Mouse (Mus musculus): ENCODE results near the gene Igfbp3.

Igfbp3 gene

GRCm38 (mm10) chr11:7212126-7212798 is 1.5 kb downstream of the Igfbp3 start:
- ATAC-seq (ENCODE audit: insufficient number of reproducible peaks, low FRiP score, low TSS enrichment): no peak

- no peak for ATAC-seq (ENCODE audit: insufficient number of reproducible peaks, low FRiP score, low TSS enrichment)
These were observed 2.5 kb downstream of the Igfbp3 start for GRCm38 (mm10) chr11:7211211-7211610.

DNA sequence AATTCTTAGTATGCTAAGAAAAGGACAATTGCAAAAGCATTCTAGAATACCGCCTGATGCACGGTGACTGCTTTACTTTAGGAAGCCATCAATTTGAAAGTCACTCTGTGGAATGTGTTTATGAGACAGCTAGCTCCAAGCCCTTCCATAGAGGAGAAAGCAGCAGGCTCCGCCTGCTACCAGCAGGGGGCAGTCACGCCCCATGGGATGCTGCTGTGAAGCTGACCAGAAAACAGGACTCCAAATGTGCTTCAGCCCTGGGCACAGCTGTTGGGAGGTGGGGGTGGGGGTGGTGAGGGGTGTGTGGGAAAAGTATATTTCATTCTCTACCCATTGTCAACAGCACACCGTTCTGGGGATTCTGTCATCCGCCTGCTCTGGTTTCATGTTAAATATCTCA is 3.4 kb downstream of the Igfbp3 start:
- ATAC-seq (ENCODE audit: insufficient number of reproducible peaks, low FRiP score, low TSS enrichment): 0 out of 2 replicates have a peak, but pooled peaks have one; percentile 45

- no peak for ATAC-seq (ENCODE audit: insufficient number of reproducible peaks, low FRiP score, low TSS enrichment)
These were observed 9.9 kb downstream of the Igfbp3 start for GRCm38 (mm10) chr11:7203846-7204245.

DNA sequence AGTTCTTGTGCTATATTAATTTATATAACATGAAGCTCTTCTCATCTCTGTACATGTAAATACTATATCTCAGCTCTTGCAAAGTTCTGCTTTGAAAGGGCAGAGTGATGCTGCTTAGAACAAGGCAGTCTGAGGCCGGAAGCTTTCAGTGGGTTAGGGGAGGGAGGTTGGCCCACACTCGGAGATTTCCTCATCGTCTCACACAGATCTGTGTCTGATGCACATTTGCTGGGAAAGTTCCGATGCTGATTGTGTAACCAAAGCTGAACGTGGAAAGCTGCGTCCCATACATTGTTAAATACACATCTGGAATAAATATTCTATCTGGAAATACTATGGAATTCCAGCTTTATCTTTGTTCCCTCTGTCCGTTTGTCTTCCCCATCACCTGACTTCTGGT is 11.5 kb downstream of the Igfbp3 start:
- ATAC-seq (ENCODE audit: insufficient number of reproducible peaks, low FRiP score, low TSS enrichment): no peak

GRCm38 (mm10) chr11:7200393-7200783 is 13.3 kb downstream of the Igfbp3 start:
- no peak for ATAC-seq (ENCODE audit: insufficient number of reproducible peaks, low FRiP score, low TSS enrichment)

DNA sequence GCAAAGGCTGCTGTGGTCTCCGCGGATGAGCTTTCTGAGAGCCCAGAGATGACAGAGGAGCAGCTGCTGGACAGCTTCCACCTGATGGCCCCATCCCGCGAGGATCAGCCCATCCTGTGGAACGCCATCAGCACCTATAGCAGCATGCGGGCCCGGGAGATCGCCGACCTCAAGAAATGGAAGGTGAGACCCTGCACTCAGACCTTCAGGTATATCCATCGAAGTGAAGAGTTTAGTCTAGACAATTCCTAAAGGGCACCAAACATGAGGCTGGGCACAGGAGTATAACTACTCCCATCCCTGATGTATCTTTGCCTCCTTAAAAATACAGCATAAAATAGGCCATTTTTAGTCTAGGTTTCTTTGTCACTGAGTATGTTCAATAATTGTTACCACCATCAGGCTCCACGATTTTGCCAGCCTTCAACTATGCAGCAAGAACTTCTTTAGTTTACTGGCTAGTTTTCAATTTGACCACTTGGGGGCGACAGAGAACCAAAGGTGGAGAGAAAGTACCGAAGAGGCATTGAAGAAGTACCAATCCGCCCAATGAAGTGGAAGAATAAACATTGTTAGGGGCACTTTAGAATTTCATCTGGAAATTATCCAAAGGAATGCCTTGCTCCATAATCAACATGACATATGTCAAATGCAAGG is 13.9 kb downstream of the Igfbp3 start:
- ATAC-seq (ENCODE audit: insufficient number of reproducible peaks, low FRiP score, low TSS enrichment): no peak

DNA sequence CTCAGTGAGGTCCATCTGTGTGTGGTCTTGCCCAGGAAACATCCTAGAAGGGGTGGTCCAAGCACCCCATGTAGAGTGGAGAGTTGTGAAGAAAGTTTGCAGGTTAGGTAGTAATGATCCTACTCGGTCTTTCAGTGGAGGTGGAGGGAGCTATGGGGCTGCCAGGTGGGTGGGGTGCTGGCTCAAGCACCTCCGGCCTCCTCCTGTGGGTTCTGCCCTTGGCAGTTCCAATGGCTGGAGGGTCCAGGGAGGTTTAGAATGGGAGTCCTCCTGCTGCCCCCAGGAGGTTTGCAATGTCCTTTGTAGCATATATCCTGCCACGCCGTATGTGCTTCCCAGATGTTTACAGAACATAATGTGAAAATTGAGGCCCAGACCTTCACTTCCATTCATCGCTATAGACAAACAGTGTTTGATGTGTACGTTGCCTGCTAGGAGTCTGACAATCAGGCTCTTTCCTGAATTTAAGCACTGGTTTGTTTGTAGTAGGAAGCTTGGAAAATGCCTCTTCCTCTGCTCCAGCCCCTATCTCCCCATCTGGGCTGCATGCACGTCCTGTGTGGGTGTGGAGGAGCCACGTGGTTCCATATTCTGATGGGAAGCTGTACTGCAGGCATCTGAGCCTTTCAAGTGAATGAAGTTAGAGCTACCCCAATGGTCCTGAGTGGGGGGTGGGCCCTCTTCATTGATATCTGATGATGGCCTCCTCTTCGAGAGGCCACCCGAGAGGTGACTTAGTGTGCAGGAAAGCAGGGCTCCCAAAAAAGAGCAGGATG is 15.1 kb downstream of the Igfbp3 start:
- ATAC-seq (ENCODE audit: insufficient number of reproducible peaks, low FRiP score, low TSS enrichment): no peak

GRCm38 (mm10) chr11:7198006-7198405 is 15.7 kb downstream of the Igfbp3 start:
- no peak for ATAC-seq (ENCODE audit: insufficient number of reproducible peaks, low FRiP score, low TSS enrichment)

DNA sequence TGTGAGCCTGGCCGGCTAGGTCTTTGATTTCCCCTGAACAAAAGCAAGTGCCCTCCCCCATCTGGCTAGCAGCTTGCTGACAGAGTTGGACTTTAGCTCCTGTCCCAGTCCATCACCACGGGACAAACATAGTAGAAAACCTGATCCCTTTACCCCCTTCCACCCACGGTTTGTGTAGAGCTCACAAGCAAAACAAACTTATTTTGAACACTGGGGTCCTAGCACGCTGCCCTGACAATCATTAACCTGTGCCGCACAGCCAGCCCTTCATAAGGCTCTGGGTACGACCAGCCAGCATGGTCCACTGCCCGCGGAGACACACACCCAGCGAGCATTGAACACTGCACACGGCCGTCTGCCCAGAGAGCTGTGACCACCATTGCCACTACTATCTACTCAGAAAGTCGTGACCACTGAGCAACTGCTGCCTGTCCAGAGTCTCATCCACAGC is 16.2 kb downstream of the Igfbp3 start, which contains the start of gene Igfbp1:
Gene Igfbp1, plus strand, starts transcription at position 292 of the 451 bp plus-strand sequence.
- ATAC-seq (ENCODE audit: insufficient number of reproducible peaks, low FRiP score, low TSS enrichment): no peak

GRCm38 (mm10) chr11:7195312-7195685 is 18.4 kb downstream of the Igfbp3 start:
- no peak for ATAC-seq (ENCODE audit: insufficient number of reproducible peaks, low FRiP score, low TSS enrichment)

GRCm38 (mm10) chr11:7194432-7195311 is 19.1 kb downstream of the Igfbp3 start:
- ATAC-seq (ENCODE audit: insufficient number of reproducible peaks, low FRiP score, low TSS enrichment): no peak

DNA sequence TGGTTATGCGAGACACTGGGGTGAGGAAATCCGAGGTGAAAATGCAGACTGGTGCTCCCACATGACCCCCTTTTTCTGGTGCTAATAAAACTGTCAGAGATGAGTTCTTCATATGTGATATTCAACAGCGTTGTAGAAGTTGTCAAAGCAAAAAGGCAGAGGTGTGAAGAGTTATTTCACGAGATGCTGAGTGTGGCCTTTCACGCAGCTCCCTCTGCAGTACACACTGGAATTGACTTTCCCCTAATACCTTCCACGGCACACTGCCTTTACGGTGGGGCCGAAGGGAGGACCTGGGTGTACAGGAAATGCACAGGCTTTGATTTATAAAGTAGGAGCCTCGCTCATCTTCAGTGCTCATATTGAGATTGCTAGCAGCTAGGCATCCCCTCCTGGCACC is 20.6 kb downstream of the Igfbp3 start:
- ATAC-seq (ENCODE audit: insufficient number of reproducible peaks, low FRiP score, low TSS enrichment): no peak

GRCm38 (mm10) chr11:7192710-7193109 is 21.0 kb downstream of the Igfbp3 start:
- ATAC-seq (ENCODE audit: insufficient number of reproducible peaks, low FRiP score, low TSS enrichment): no peak

GRCm38 (mm10) chr11:7188469-7188868 is 25.3 kb downstream of the Igfbp3 start, which contains the start of gene Gm11985:
TSS of gene Gm11985 (minus strand) at chr11:7188569.
- no peak for ATAC-seq (ENCODE audit: insufficient number of reproducible peaks, low FRiP score, low TSS enrichment)

DNA sequence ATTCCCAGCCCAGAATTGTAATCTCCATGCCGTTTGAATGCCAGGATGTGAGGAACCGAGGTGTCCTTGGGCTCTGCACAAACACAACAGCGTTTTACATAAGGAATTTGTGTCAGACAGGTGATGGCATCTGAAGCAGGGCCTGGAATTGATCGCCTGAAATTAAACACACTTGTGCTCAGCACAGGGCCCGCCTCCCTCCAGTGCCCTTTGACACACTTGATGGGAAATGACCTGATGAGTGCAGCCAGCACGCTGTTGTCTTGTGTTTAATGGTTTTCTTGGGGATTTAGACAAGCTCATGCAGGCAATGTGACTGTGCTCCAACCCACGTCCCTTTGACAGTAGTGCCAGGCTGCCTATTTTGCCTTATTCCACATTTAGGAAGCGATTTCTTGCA is 26.3 kb downstream of the Igfbp3 start:
- no peak for ATAC-seq (ENCODE audit: insufficient number of reproducible peaks, low FRiP score, low TSS enrichment)

DNA sequence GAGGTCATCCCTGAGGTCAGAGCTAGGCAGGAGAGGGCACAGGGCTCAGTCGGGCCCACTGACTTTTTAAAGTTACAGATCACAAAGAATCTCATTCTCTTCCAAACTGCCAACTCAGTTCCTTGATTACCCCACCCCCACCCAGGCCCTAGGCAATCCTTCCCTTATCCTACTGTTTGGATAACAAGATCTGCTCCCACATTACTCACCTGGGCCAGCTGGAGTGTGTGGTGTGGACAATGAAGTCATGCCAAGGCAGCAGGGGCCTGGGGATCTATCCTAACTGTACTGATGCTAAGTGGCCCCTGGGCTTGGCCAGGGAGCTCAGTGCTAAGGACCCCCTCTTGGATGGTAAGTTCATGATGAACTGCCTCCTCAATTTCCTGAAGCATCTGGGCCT is 29.3 kb downstream of the Igfbp3 start:
- no peak for ATAC-seq (ENCODE audit: insufficient number of reproducible peaks, low FRiP score, low TSS enrichment)

GRCm38 (mm10) chr11:7182409-7183042 is 31.2 kb downstream of the Igfbp3 start:
- ATAC-seq (ENCODE audit: insufficient number of reproducible peaks, low FRiP score, low TSS enrichment): no peak

- ATAC-seq (ENCODE audit: insufficient number of reproducible peaks, low FRiP score, low TSS enrichment): no peak
These were observed 34.4 kb downstream of the Igfbp3 start for GRCm38 (mm10) chr11:7179276-7179675.

DNA sequence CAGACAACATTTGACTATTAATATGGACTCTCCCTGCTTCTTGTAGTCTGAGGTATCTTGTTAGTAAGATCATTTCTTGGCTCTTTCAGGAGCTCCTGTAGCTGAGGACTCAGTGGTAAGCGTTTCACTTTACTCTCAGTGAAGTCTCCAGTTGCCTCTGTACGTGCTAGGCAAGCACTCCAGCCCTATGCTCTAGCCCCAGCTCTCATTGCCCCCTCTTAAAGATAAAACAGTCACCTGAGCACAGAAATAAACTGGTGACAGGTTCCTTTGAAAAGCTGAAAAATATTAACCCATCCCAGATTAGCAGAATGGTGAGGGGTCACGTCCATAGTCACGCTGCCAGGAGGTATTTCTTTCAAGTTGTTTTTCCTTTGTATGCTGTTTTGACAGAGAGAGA is 35.0 kb downstream of the Igfbp3 start:
- ATAC-seq (ENCODE audit: insufficient number of reproducible peaks, low FRiP score, low TSS enrichment): no peak
